Mouse (Mus musculus) forebrain, embryonic 11.5 days (tissue): ENCODE results near the gene Drc3. TPM values are rescaled to one million over a fixed set of nuclear protein-coding genes. Genes with fewer than 3 reads are reported as not detected.
A peak's percentile ranks its signal among the peaks of the same experiment; 100 is the strongest.

Experiments used
- ATAC-seq: fragments of 200-750 bp; cut with Nextera tagmentation; replicated peaks from 2 replicates; pipeline ENCODE4 v1.8.0; 2017; ENCODE audit warnings: moderate TSS enrichment; ENCODE audit not compliant: low FRiP score
- DNase-seq: peaks from one replicate; pipeline ENCODE4 v3.0.0-alpha.2; 2017; ENCODE audit warnings: low spot score
- H3K27ac ChIP-seq: fragments of 300-500 bp; sonication (generic); 2 replicates; pipeline ENCODE4 v1.5.1; 2014; ENCODE audit warnings: low read depth, low read length
- H3K27me3 ChIP-seq: fragments of 300-500 bp; sonication (generic); 2 replicates; pipeline ENCODE4 v1.6.1; 2014; ENCODE audit warnings: mild to moderate bottlenecking, low read length, mixed read lengths; ENCODE audit not compliant: control insufficient read depth, insufficient read depth
- H3K36me3 ChIP-seq: fragments of 300-500 bp; sonication (generic); 2 replicates; pipeline ENCODE4 v1.6.1; 2014; ENCODE audit warnings: mild to moderate bottlenecking, low read length, moderate library complexity, mixed read lengths; ENCODE audit not compliant: control insufficient read depth, insufficient read depth
- H3K4me1 ChIP-seq: fragments of 300-500 bp; sonication (generic); replicated peaks from 2 replicates; pipeline ENCODE4 v1.6.1; 2014; ENCODE audit warnings: low read length, mixed read lengths; ENCODE audit not compliant: control insufficient read depth, insufficient read depth
- H3K4me2 ChIP-seq: fragments of 300-500 bp; sonication (generic); 2 replicates; pipeline ENCODE4 v1.6.1; 2014; ENCODE audit warnings: low read depth, mild to moderate bottlenecking, low read length, moderate library complexity, mixed read lengths; ENCODE audit not compliant: severe bottlenecking
- H3K4me3 ChIP-seq: fragments of 300-500 bp; sonication (generic); 2 replicates; pipeline ENCODE4 v1.5.1; 2014; ENCODE audit warnings: low read depth, low read length
- H3K9ac ChIP-seq: fragments of 300-500 bp; sonication (generic); 2 replicates; pipeline ENCODE4 v1.6.1; 2014; ENCODE audit warnings: low read length
- H3K9me3 ChIP-seq: fragments of 300-500 bp; sonication (generic); 2 replicates; pipeline ENCODE4 v1.6.1; 2016; ENCODE audit warnings: low read length, mixed read lengths; ENCODE audit not compliant: control insufficient read depth
- WGBS: fragments of 180-500 bp; shearing (Covaris S2); extraction: QIAGEN DNeasy Blood & Tissue Kit; methylation state at CpG from one replicate; pipeline ENCODE4 v1.1.7; 2014; 5-methylcytosine and 5-hydroxymethylcytosine counted together
- polyA plus RNA-seq: library from polyadenylated mRNA; unstranded; fragments of >200 nt; fragmentation: Nextera tagmentation; extraction: Ambion mirVana; gene quantifications from 2 replicates; pipeline ENCODE4 v1.2.1, GENCODE M21; 2014

The Drc3 gene
- polyA plus RNA-seq, 1 experiment from 2014 or later: 1.6 TPM

DNA sequence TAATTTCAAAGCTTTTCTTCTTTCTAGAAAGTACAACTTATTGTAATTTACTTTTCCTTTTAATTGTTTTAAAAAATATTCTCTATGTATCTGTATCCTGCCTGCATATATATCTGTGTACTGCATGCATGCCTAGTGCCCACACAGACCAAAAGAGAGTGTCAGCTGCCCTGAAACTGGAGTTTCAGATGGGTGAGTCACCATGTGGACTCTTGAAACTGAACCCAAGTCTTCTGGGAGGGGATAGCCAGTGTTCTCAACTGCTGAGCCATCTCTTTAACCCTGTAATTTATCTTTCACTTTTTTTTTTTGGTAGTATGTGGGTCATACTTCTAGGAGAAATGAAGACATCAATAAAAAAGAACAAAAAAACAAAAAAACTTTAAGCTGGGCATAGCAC lies 29.4 kb upstream of the Drc3 start:
- Histone ChIP-seq H3K4me3 (no peak overlapping the region), H3K4me1 (no peaks in the 10 kb centered on the region), H3K4me2 (no peak overlapping the region), H3K27me3 (no peaks in the 10 kb centered on the region), H3K27ac (no peak overlapping the region), H3K9ac (no peak overlapping the region), H3K9me3 (no peaks in the 10 kb centered on the region), H3K36me3 (no peaks in the 10 kb centered on the region)
- DNase-seq (no peak), ATAC-seq (no peak)

DNA sequence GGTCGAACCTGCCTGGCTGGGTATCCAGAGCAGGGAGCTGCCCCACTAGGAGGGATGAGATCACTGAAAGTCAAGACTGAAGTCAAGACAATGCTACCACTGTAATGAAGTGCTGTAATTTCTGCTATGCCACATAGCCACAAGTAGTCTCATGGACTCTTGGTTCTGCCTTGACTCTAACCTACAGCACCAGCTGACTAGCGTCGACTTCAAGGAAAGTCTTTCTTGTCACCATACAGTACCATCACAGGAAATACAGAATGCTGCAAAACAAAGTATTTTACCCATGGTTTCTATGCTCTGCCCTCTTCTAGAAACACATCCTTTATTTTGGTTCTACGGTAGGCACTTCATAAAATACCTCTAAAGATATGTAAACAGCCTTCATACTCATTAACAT lies 22.6 kb upstream of the Drc3 start:
- 89% methylated on average over 4 of the region's 4 CpGs for WGBS
- no peak overlapping the region for H3K9ac ChIP-seq
- no peaks in the 10 kb centered on the region for H3K9me3 ChIP-seq
- no peak overlapping the region for H3K27ac ChIP-seq
- ATAC-seq (no peak), DNase-seq (no peak)
- no peaks in the 10 kb centered on the region for H3K36me3 ChIP-seq
- no peaks in the 10 kb centered on the region for H3K4me1 ChIP-seq
- H3K4me2 ChIP-seq: no peak overlapping the region
- H3K27me3 ChIP-seq: no peaks in the 10 kb centered on the region
- no peak overlapping the region for H3K4me3 ChIP-seq

GRCm38 (mm10) chr11:60333461-60333860 lies 19.7 kb upstream of the Drc3 start:
- no peak overlapping the region for H3K4me3 ChIP-seq
- H3K9ac ChIP-seq: no peak overlapping the region
- H3K4me2 ChIP-seq: no peak overlapping the region
- ATAC-seq: no peak
- H3K36me3 ChIP-seq: no peaks in the 10 kb centered on the region
- no peak for DNase-seq
- H3K27ac ChIP-seq: no peak overlapping the region
- 88% methylated on average over 5 of the region's 5 CpGs for WGBS
- H3K27me3 ChIP-seq: no peaks in the 10 kb centered on the region
- H3K4me1 ChIP-seq: no peaks in the 10 kb centered on the region
- H3K9me3 ChIP-seq: no peaks in the 10 kb centered on the region

DNA sequence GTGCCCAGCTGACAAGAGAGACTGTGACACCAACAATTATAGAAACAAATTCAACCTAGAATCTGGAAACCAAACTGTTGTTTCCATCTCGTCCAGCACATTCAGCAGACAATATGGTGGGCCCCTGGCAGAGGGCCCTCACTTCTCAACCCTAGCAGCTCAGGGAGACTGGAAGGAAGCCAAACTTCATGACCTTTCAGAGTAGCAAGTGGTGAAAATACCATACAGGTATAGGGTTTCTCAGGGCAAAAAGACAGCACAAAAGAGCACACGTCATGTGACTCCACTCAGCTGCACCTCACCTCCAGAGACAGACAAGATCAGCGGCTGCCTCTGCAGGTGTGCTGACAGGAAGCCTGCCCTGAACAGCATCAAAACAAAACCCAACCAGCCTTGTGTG lies 19.0 kb upstream of the Drc3 start:
- Histone ChIP-seq H3K4me3 (no peak overlapping the region), H3K9ac (no peak overlapping the region), H3K9me3 (no peaks in the 10 kb centered on the region), H3K4me1 (no peaks in the 10 kb centered on the region), H3K27me3 (no peaks in the 10 kb centered on the region), H3K27ac (no peak overlapping the region), H3K36me3 (no peaks in the 10 kb centered on the region), H3K4me2 (no peak overlapping the region)
- no peak for DNase-seq
- 82% methylated on average over 3 of the region's 3 CpGs for WGBS
- ATAC-seq: no peak

- 61% methylated on average over 2 of the region's 2 CpGs for WGBS
- Histone ChIP-seq H3K9me3 (no peaks in the 10 kb centered on the region), H3K9ac (no peak overlapping the region), H3K36me3 (no peaks in the 10 kb centered on the region), H3K27me3 (no peaks in the 10 kb centered on the region), H3K4me3 (no peak overlapping the region), H3K4me2 (no peak overlapping the region), H3K4me1 (no peaks in the 10 kb centered on the region), H3K27ac (no peak overlapping the region)
- DNase-seq (no peak), ATAC-seq (no peak)
These were observed 17.4 kb upstream of the Drc3 start for GRCm38 (mm10) chr11:60335771-60336170.

DNA sequence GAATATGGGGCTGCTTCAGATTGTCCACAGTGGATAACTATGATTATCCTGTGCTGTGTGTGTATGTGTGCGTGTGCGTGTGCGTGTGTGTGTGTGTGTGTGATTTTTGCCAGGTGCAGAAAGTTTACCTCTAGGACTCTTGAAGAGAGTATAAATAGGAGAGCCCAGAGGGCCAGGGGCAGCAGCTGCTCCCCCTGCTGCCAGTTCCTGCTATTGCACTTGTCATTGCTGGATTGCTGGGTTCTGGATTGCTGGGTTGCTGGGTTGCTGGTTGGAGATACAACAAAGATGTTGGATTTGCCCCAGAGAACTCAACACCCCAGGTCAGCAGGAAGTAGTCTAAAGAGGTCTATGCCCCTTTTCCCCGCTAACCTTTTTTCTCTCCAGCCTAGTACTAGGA lies 14.8 kb upstream of the Drc3 start:
- Histone ChIP-seq H3K27ac (no peak overlapping the region), H3K4me2 (no peak overlapping the region), H3K4me1 (no peaks in the 10 kb centered on the region), H3K9me3 (no peaks in the 10 kb centered on the region), H3K36me3 (no peaks in the 10 kb centered on the region), H3K27me3 (no peaks in the 10 kb centered on the region), H3K9ac (no peak overlapping the region), H3K4me3 (no peak overlapping the region)
- peak; percentile 64 for DNase-seq
- WGBS: 67% methylated on average over 4 of the region's 4 CpGs
- no peak for ATAC-seq

GRCm38 (mm10) chr11:60339361-60339760 lies 13.8 kb upstream of the Drc3 start:
- Histone ChIP-seq H3K9me3 (no peaks in the 10 kb centered on the region), H3K4me2 (no peak overlapping the region), H3K27me3 (no peaks in the 10 kb centered on the region), H3K9ac (no peak overlapping the region), H3K4me1 (no peaks in the 10 kb centered on the region), H3K27ac (no peak overlapping the region), H3K36me3 (no peaks in the 10 kb centered on the region), H3K4me3 (no peak overlapping the region)
- DNase-seq (no peak), ATAC-seq (no peak)
- 94% methylated on average over 12 of the region's 12 CpGs for WGBS

GRCm38 (mm10) chr11:60345868-60346267 lies 7.3 kb upstream of the Drc3 start:
- ATAC-seq: no peak
- no peak for DNase-seq
- Histone ChIP-seq H3K9ac (no peak overlapping the region), H3K4me3 (no peak overlapping the region), H3K36me3 (no peaks in the 10 kb centered on the region), H3K4me1 (no peaks in the 10 kb centered on the region), H3K4me2 (no peak overlapping the region), H3K27me3 (no peaks in the 10 kb centered on the region), H3K9me3 (no peaks in the 10 kb centered on the region), H3K27ac (no peak overlapping the region)
- WGBS: 84% methylated on average over 4 of the region's 4 CpGs

DNA sequence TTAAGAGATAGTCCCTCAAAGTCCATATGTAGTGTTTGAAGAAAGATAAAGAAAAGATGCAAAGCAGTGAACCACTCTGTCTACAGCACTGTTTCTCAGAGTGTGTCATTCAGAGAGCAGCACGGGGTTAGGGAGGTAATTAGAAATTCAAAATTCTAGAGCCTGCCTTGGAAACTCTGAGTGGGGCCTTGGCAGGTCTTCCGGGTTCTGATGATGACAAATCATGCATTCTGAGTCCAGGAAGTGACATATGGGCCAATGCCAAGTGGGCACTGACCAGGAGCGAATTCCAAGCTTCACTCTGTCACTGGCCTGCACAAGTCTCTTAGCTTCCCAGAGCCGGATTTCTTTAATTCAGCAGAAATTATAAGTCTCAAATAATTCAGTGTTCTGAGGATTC lies 6.6 kb upstream of the Drc3 start:
- H3K4me2 ChIP-seq: no peak overlapping the region
- 80% methylated on average over 4 of the region's 4 CpGs for WGBS

More for the DNA sequence above, 6.6 kb upstream of the Drc3 start:
- Histone ChIP-seq H3K27me3 (no peaks in the 10 kb centered on the region), H3K9me3 (no peaks in the 10 kb centered on the region), H3K9ac (no peak overlapping the region), H3K36me3 (no peaks in the 10 kb centered on the region), H3K27ac (no peak overlapping the region), H3K4me1 (no peaks in the 10 kb centered on the region), H3K4me3 (no peak overlapping the region)
- ATAC-seq (no peak), DNase-seq (no peak)
